Mouse (Mus musculus): ENCODE measurements at regions not wholly inside any gene's neighbourhood (a gene's known extent, or its start where the extent isn't known, plus 50 kb on each side); places are given as distances from the start of the nearest gene placed in this dataset.

DNA sequence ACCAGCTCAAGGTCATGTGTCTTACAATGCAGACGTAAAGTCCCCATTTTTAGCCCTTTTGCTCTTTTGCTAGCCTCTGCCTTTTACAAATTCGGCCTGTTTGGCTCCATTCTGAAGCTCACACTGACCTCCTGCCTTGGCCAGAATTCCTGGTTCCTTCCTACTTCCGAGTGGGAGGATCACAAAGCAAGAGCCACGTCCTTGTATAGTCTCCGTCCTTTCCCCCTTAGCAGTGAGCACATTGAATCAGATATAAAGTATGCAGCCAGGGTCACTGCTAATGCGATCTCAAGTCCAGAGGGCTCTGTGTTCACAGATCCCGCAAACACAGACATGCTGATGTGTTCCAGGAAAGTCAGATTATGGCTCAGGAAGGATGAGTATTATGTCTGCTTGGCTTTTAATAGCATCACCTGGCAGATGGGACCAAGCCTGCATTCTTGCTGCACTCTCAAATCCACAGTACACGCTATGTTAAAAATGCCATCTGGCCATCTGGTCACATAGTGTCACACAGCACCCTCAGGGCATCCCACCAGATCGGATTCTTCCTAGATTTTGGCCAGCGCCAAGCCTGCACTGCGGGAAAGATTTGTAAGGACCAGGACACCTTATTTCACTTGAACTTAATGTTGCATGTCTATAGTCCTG lies 119.4 kb upstream of the Fmo9 start:
- TF ChIP-seq GATA1 (IDR thresholded peaks at IDR 0.05; ENCODE audit: borderline replicate concordance, low read length), result no peak
- TF ChIP-seq FLI1 (IDR thresholded peaks at IDR 0.05; ENCODE audit: low read length), result no peak

All from megakaryocyte, embryonic 14.5 days (primary cell).